Mouse (Mus musculus) forebrain, embryonic 11.5 days (tissue): ENCODE results near the gene Prss38. TPM values are rescaled to one million over a fixed set of nuclear protein-coding genes. Genes with fewer than 3 reads are reported as not detected.

Experiments used
- ATAC-seq: fragments of 200-750 bp; cut with Nextera tagmentation; replicated peaks from 2 replicates; pipeline ENCODE4 v1.8.0; 2017; ENCODE audit warnings: moderate TSS enrichment; ENCODE audit not compliant: low FRiP score
- DNase-seq: peaks from one replicate; pipeline ENCODE4 v3.0.0-alpha.2; 2017; ENCODE audit warnings: low spot score
- H3K27ac ChIP-seq: fragments of 300-500 bp; sonication (generic); 2 replicates; pipeline ENCODE4 v1.5.1; 2014; ENCODE audit warnings: low read depth, low read length
- H3K27me3 ChIP-seq: fragments of 300-500 bp; sonication (generic); 2 replicates; pipeline ENCODE4 v1.6.1; 2014; ENCODE audit warnings: mild to moderate bottlenecking, low read length, mixed read lengths; ENCODE audit not compliant: control insufficient read depth, insufficient read depth
- H3K36me3 ChIP-seq: fragments of 300-500 bp; sonication (generic); 2 replicates; pipeline ENCODE4 v1.6.1; 2014; ENCODE audit warnings: mild to moderate bottlenecking, low read length, moderate library complexity, mixed read lengths; ENCODE audit not compliant: control insufficient read depth, insufficient read depth
- H3K4me1 ChIP-seq: fragments of 300-500 bp; sonication (generic); replicated peaks from 2 replicates; pipeline ENCODE4 v1.6.1; 2014; ENCODE audit warnings: low read length, mixed read lengths; ENCODE audit not compliant: control insufficient read depth, insufficient read depth
- H3K4me2 ChIP-seq: fragments of 300-500 bp; sonication (generic); 2 replicates; pipeline ENCODE4 v1.6.1; 2014; ENCODE audit warnings: low read depth, mild to moderate bottlenecking, low read length, moderate library complexity, mixed read lengths; ENCODE audit not compliant: severe bottlenecking
- H3K4me3 ChIP-seq: fragments of 300-500 bp; sonication (generic); 2 replicates; pipeline ENCODE4 v1.5.1; 2014; ENCODE audit warnings: low read depth, low read length
- H3K9ac ChIP-seq: fragments of 300-500 bp; sonication (generic); 2 replicates; pipeline ENCODE4 v1.6.1; 2014; ENCODE audit warnings: low read length
- H3K9me3 ChIP-seq: fragments of 300-500 bp; sonication (generic); 2 replicates; pipeline ENCODE4 v1.6.1; 2016; ENCODE audit warnings: low read length, mixed read lengths; ENCODE audit not compliant: control insufficient read depth
- WGBS: fragments of 180-500 bp; shearing (Covaris S2); extraction: QIAGEN DNeasy Blood & Tissue Kit; methylation state at CpG from one replicate; pipeline ENCODE4 v1.1.7; 2014; 5-methylcytosine and 5-hydroxymethylcytosine counted together
- microRNA-seq: library from miRNA; unstranded; fragments of <30 nt; microRNA quantifications from one replicate; pipeline ENCODE4, GENCODE M21; 2016; ENCODE audit not compliant: insufficient number of aligned reads
- polyA plus RNA-seq: library from polyadenylated mRNA; unstranded; fragments of >200 nt; fragmentation: Nextera tagmentation; extraction: Ambion mirVana; gene quantifications from 2 replicates; pipeline ENCODE4 v1.2.1, GENCODE M21; 2014

Prss38 gene
- polyA plus RNA-seq, 1 experiment from 2014 or later = not detected

GRCm38 (mm10) chr11:59329616-59330015, 45.8 kb downstream of the Prss38 start:
- ATAC-seq (peak; percentile 66), DNase-seq (peak; percentile 70)
- Histone ChIP-seq H3K4me2 (no peak overlapping the region), H3K9me3 (no peaks in the 10 kb centered on the region), H3K4me1 (peaks cover 12% of the 10 kb centered on the region; the same call in 1 of the 2 replicates), H3K4me3 (no peak overlapping the region), H3K36me3 (no peaks in the 10 kb centered on the region), H3K27ac (peak overlapping the region; percentile 58), H3K27me3 (peaks cover 2% of the 10 kb centered on the region), H3K9ac (no peak overlapping the region)
- 3% methylated on average over 6 of the region's 6 CpGs for WGBS

GRCm38 (mm10) chr11:59327625-59328024, 47.8 kb downstream of the Prss38 start:
- Histone ChIP-seq H3K9me3 (no peaks in the 10 kb centered on the region), H3K9ac (no peak overlapping the region), H3K27ac (no peak overlapping the region), H3K4me2 (no peak overlapping the region), H3K27me3 (no peaks in the 10 kb centered on the region; the same call in 1 of the 2 replicates), H3K36me3 (no peaks in the 10 kb centered on the region), H3K4me1 (peaks cover 10% of the 10 kb centered on the region; the same call in 1 of the 2 replicates), H3K4me3 (no peak overlapping the region)
- DNase-seq = no peak
- WGBS = 87% methylated on average over 18 of the region's 18 CpGs
- ATAC-seq = no peak

- no peaks in the 10 kb centered on the region for H3K9me3 ChIP-seq
- no peaks in the 10 kb centered on the region for H3K27me3 ChIP-seq
- no peaks in the 10 kb centered on the region for H3K36me3 ChIP-seq
- H3K4me2 ChIP-seq = no peak overlapping the region
- DNase-seq (no peak), ATAC-seq (no peak)
- H3K4me3 ChIP-seq = no peak overlapping the region
- H3K9ac ChIP-seq = no peak overlapping the region
- peaks cover 6% of the 10 kb centered on the region; the same call in 1 of the 2 replicates for H3K4me1 ChIP-seq
- H3K27ac ChIP-seq = no peak overlapping the region
- WGBS = 83% methylated on average over 5 of the region's 5 CpGs
Measured at GRCm38 (mm10) chr11:59324777-59325176, 50.7 kb downstream of the Prss38 start.

GRCm38 (mm10) chr11:59322988-59323387, 52.5 kb downstream of the Prss38 start:
- H3K9ac ChIP-seq = no peak overlapping the region; the same call in 1 of the 2 replicates
- DNase-seq (no peak), ATAC-seq (no peak)
- no peaks in the 10 kb centered on the region for H3K9me3 ChIP-seq
- H3K27ac ChIP-seq = no peak overlapping the region
- WGBS = 84% methylated on average over 3 of the region's 3 CpGs
- H3K4me1 ChIP-seq = no peaks in the 10 kb centered on the region
- H3K4me3 ChIP-seq = no peak overlapping the region
- no peaks in the 10 kb centered on the region for H3K36me3 ChIP-seq
- H3K4me2 ChIP-seq = no peak overlapping the region
- H3K27me3 ChIP-seq = no peaks in the 10 kb centered on the region; the same call in 1 of the 2 replicates

Small RNA genes within 50 kb of the gene (microRNA-seq; reads per million reads assigned to microRNA genes)
- gene Gm24756 = not detected

Other genes starting within 250 kb of the Prss38 start
- gene Obscn, start 239.3 kb downstream of the Prss38 start, polyA plus RNA-seq = 0.04 and 0.07 TPM in 2 replicates
- gene Iba57, start 211.9 kb downstream of the Prss38 start, polyA plus RNA-seq = 2.4 and 3.2 TPM in 2 replicates
- 0.08 TPM in 1 of 2 replicates, not detected in the other for gene Gjc2, start 192.4 kb downstream of the Prss38 start, polyA plus RNA-seq
- gene Guk1, start 183.4 kb downstream of the Prss38 start, polyA plus RNA-seq = 90.3 and 95.7 TPM in 2 replicates
- 94.3 and 103 TPM in 2 replicates for gene Mrpl55, start 173.2 kb downstream of the Prss38 start, polyA plus RNA-seq
- gene 2310033P09Rik, start 167.3 kb downstream of the Prss38 start, polyA plus RNA-seq = 36.6 and 41.0 TPM in 2 replicates
- gene Arf1, start 147.4 kb downstream of the Prss38 start, polyA plus RNA-seq = 577 and 597 TPM in 2 replicates
- 4.9 and 5.9 TPM in 2 replicates for gene Wnt3a, start 84.9 kb downstream of the Prss38 start, polyA plus RNA-seq
- gene Wnt9a, start 68.7 kb downstream of the Prss38 start, polyA plus RNA-seq = 4.3 and 4.7 TPM in 2 replicates
- 17.8 and 20.5 TPM in 2 replicates for gene Jmjd4, start 74.4 kb upstream of the Prss38 start, polyA plus RNA-seq
- gene Snap47, start 75.5 kb upstream of the Prss38 start, polyA plus RNA-seq = 130 and 137 TPM in 2 replicates
- gene Zfp867, start 96.8 kb upstream of the Prss38 start, polyA plus RNA-seq = 11.9 and 13.0 TPM in 2 replicates
- gene Zkscan17, start 151.1 kb upstream of the Prss38 start, polyA plus RNA-seq = 36.6 and 39.4 TPM in 2 replicates
- gene Nlrp3, start 165.9 kb upstream of the Prss38 start, polyA plus RNA-seq = 0.08 and 0.09 TPM in 2 replicates
- gene Olfr222, start 200.6 kb upstream of the Prss38 start, polyA plus RNA-seq = not detected in 2 replicates
- not detected in 2 replicates for gene Olfr223, start 217.6 kb upstream of the Prss38 start, polyA plus RNA-seq